9 mouse cellular contexts compared by ENCODE assay signal in genomic region chr10:24823697-24824535, GRCm38 (mm10). TPM values are rescaled to one million over a fixed set of nuclear protein-coding genes. Genes with fewer than 3 reads are reported as not detected.
DNase-seq lines count a peak whose midpoint lies in the region; ATAC-seq and TF ChIP-seq lines count a peak whose summit lies in the region.
"Had no signal": no experiment of that assay in that cellular context is flagged by ENCODE, and none has a peak within 500 bp of the region (broad histone marks: within the 10 kb centered on the region; RNA-seq: fewer than 3 reads in every experiment).

No protein-coding gene starts in this region.

- peak overlapping the region; percentile 53 for H3K4me2 ChIP-seq in liver, embryonic 14.5 days (ENCODE audit: low read depth)

- no peaks in the 10 kb centered on the region for H3K9me3 ChIP-seq in liver, embryonic 14.5 days (ENCODE audit: control insufficient read depth, low read length)
- no peaks in the 10 kb centered on the region for H3K9me3 ChIP-seq in hindbrain, embryonic 10.5 days
- H3K9me3 ChIP-seq: midbrain, embryonic 10.5 days had no signal

- peak overlapping the region; percentile 46 for H3K9ac ChIP-seq in liver, embryonic 14.5 days (replicated peaks)

- no peak for TF ChIP-seq EP300 in liver, embryonic 14.5 days (IDR thresholded peaks at IDR 0.05; ENCODE audit: low read depth)

- peak overlapping the region; percentile 26; the same call in 1 of the 2 replicates for H3K27ac ChIP-seq in spleen, adult 2 months (ENCODE audit: insufficient read depth, low read length)
- H3K27ac ChIP-seq in embryonic fibroblast, embryonic 13.5 days (ENCODE audit: insufficient read depth, low read length): peak overlapping the region; percentile 93
- peak overlapping the region; percentile 75 for H3K27ac ChIP-seq in liver, embryonic 14.5 days
- H3K27ac ChIP-seq in hindbrain, embryonic 10.5 days: no peak overlapping the region
- H3K27ac ChIP-seq: midbrain, embryonic 10.5 days had no signal

- DNase-seq in spleen, adult 2 months (ENCODE audit: low read depth in 1 of 2, low spot score in 2 of 2): peak; percentile 15 to 52
- DNase-seq in spleen, postnatal 14 days (ENCODE audit: low spot score in 2 of 2): no peak
- peak in 1 of 3 experiments; percentile 44 for DNase-seq in liver, embryonic 14.5 days (ENCODE audit: low read depth in 3 of 3, low spot score in 3 of 3)
- DNase-seq in thymus, postnatal 4 days: peak; percentile 18
- DNase-seq in right cerebral cortex, adult 18-20 months: no peak
- no peak for DNase-seq in hindbrain, embryonic 10.5 days (ENCODE audit: low spot score)
- DNase-seq: adrenal gland, postnatal 25 days had no signal

- peaks cover 3% of the 10 kb centered on the region; the same call in 1 of the 2 replicates for H3K4me1 ChIP-seq in spleen, adult 2 months (ENCODE audit: control insufficient read depth, insufficient read depth, insufficient read length)
- peaks cover 13% of the 10 kb centered on the region for H3K4me1 ChIP-seq in embryonic fibroblast, embryonic 13.5 days (ENCODE audit: control insufficient read depth, insufficient read depth, low read length)
- H3K4me1 ChIP-seq in liver, embryonic 14.5 days (replicated peaks; ENCODE audit: control insufficient read depth in 2 of 2, insufficient read depth in 2 of 2, low read length in 1 of 2): peaks cover 41 to 51% of the 10 kb centered on the region in 2 experiments
- peaks cover 17% of the 10 kb centered on the region for H3K4me1 ChIP-seq in hindbrain, embryonic 10.5 days (replicated peaks)

- peak overlapping the region; percentile 56 for H3K4me3 ChIP-seq in spleen, adult 2 months (ENCODE audit: extremely low read depth, insufficient read depth, insufficient read length)
- no peak overlapping the region for H3K4me3 ChIP-seq in embryonic fibroblast, embryonic 13.5 days (ENCODE audit: insufficient read depth, low read length)
- no peak overlapping the region for H3K4me3 ChIP-seq in liver, embryonic 14.5 days (ENCODE audit: insufficient read depth in 1 of 2, low read depth in 2 of 2, low read length in 2 of 2)
- H3K4me3 ChIP-seq in hindbrain, embryonic 10.5 days: no peak overlapping the region
- H3K4me3 ChIP-seq: midbrain, embryonic 10.5 days had no signal

- TF ChIP-seq CTCF in spleen, adult 2 months (IDR thresholded peaks at IDR 0.05; ENCODE audit: extremely low read depth, insufficient read depth, insufficient read length, insufficient replicate concordance): no peak
- TF ChIP-seq CTCF in embryonic fibroblast, embryonic 13.5 days (IDR thresholded peaks at IDR 0.05; ENCODE audit: borderline replicate concordance, insufficient read depth, low read length): no peak
- TF ChIP-seq CTCF in liver, embryonic 14.5 days (IDR thresholded peaks at IDR 0.05; ENCODE audit: low read depth): peak; percentile 7; the same call in 1 of the 2 replicates

- no peak for TF ChIP-seq POLR2A in spleen, adult 2 months (IDR thresholded peaks at IDR 0.05; ENCODE audit: low read depth, low read length)
- TF ChIP-seq POLR2A in embryonic fibroblast, embryonic 13.5 days (IDR thresholded peaks at IDR 0.05; ENCODE audit: low read depth, low read length): no peak

- peak; percentile 73 for ATAC-seq in liver, embryonic 14.5 days (ENCODE audit: insufficient read depth)

- no peaks in the 10 kb centered on the region for H3K36me3 ChIP-seq in spleen, adult 2 months (ENCODE audit: control insufficient read depth, insufficient read depth, low read length)
- no peaks in the 10 kb centered on the region for H3K36me3 ChIP-seq in liver, embryonic 14.5 days (replicated peaks; ENCODE audit: control insufficient read depth, insufficient read depth, low read depth)
- no peaks in the 10 kb centered on the region for H3K36me3 ChIP-seq in hindbrain, embryonic 10.5 days

- 7% methylated on average over 16 of the region's 16 CpGs for WGBS in spleen, adult 2 months
- WGBS in liver, embryonic 14.5 days (ENCODE audit: insufficient replicate concordance): 48% methylated on average over 16 of the region's 16 CpGs
- WGBS in hindbrain, embryonic 10.5 days: 88% methylated on average over 16 of the region's 16 CpGs

- no peaks in the 10 kb centered on the region for H3K27me3 ChIP-seq in spleen, adult 2 months (ENCODE audit: control insufficient read depth, insufficient read depth, low read length)
- H3K27me3 ChIP-seq in liver, embryonic 14.5 days (ENCODE audit: control insufficient read depth, insufficient read depth, low read length): no peaks in the 10 kb centered on the region
- H3K27me3 ChIP-seq in hindbrain, embryonic 10.5 days (ENCODE audit: insufficient read depth, poor library complexity, severe bottlenecking): no peaks in the 10 kb centered on the region

RNA-seq across cellular contexts. Expression of gene Enpp3, which starts 18.7 kb away (rescaled TPM):
- 0.19 and 0.28 TPM in 2 replicates for polyA plus RNA-seq in spleen, adult 2 months (2012; rRNA removed)
- 5.0 and 10.9 TPM in 2 replicates for polyA plus RNA-seq in embryonic fibroblast, embryonic 13.5 days (2011; ENCODE audit: insufficient read length, low read depth, missing spikeins)
- 1.9 and 2.2 TPM in 2 replicates for polyA plus RNA-seq in liver, embryonic 14.5 days (2012; rRNA removed)
- polyA plus RNA-seq in liver, embryonic 14.5 days (2014; fragmentation: Nextera tagmentation; extraction: Ambion mirVana): 3.2 and 3.4 TPM in 2 replicates
- 3.9 and 7.5 TPM in 2 replicates for polyA plus RNA-seq in hindbrain, embryonic 10.5 days (2016; fragmentation: Nextera tagmentation; extraction: Ambion mirVana)

RNA-seq across cellular contexts. Expression of gene Med23, which starts 45.9 kb away (rescaled TPM):
- 12.6 and 14.4 TPM in 2 replicates for polyA plus RNA-seq in spleen, adult 2 months (2012; rRNA removed)
- 26.2 and 32.6 TPM in 2 replicates for polyA plus RNA-seq in embryonic fibroblast, embryonic 13.5 days (2011; ENCODE audit: insufficient read length, low read depth, missing spikeins)
- polyA plus RNA-seq in liver, embryonic 14.5 days (2012; rRNA removed): 7.3 and 7.4 TPM in 2 replicates
- polyA plus RNA-seq in liver, embryonic 14.5 days (2014; fragmentation: Nextera tagmentation; extraction: Ambion mirVana): 6.2 and 6.5 TPM in 2 replicates
- polyA plus RNA-seq in hindbrain, embryonic 10.5 days (2016; fragmentation: Nextera tagmentation; extraction: Ambion mirVana): 23.4 and 26.7 TPM in 2 replicates

Comparison
In these comparisons a context has a peak if more than half of its experiments do, and no peak if none do; other contexts are left out.
1. DNase-seq: peak in spleen, adult 2 months (2 of 2) and thymus, postnatal 4 days (single experiment); none in spleen, postnatal 14 days (0 of 2), right cerebral cortex, adult 18-20 months (single experiment) and hindbrain, embryonic 10.5 days (single experiment).